ENCODE assay signal across 8 mouse cellular contexts in genomic region chr17:45642701-45643100, GRCm38 (mm10). TPM values are rescaled to one million over a fixed set of nuclear protein-coding genes. Genes with fewer than 3 reads are reported as not detected.
DNase-seq lines count a peak whose midpoint lies in the region; TF ChIP-seq lines count a peak whose summit lies in the region.

No protein-coding gene starts in this region.

- no peaks in the 10 kb centered on the region for H3K36me3 ChIP-seq in ES-E14 (ENCODE audit: control insufficient read depth, insufficient read depth, low read length, poor library complexity, severe bottlenecking)

- peaks cover 0 to 2% of the 10 kb centered on the region in 2 experiments; a peak in 1 of 4 replicates for H3K4me1 ChIP-seq in ES-E14 (ENCODE audit: control insufficient read depth in 2 of 2, insufficient read depth in 2 of 2, low read length in 2 of 2, poor library complexity in 1 of 2)

- in situ Hi-C loops in ES-E14 (cut with MboI; ENCODE audit: low sequenced_read_pairs in 2 of 2, unreplicated experiment in 2 of 2), result no loop called here

- H3K4me3 ChIP-seq in ES-E14 (ENCODE audit: insufficient read depth in 1 of 2, low read depth in 1 of 2, low read length in 2 of 2, poor library complexity in 1 of 2, severe bottlenecking in 1 of 2), result peak overlapping the region; percentile 30 to 72

- H3K9me3 ChIP-seq in ES-E14 (ENCODE audit: control insufficient read depth, insufficient read depth, low read depth, low read length), result no peaks in the 10 kb centered on the region

- peak overlapping the region; percentile 57; the same call in 1 of the 2 replicates for H3K9ac ChIP-seq in ES-E14 (ENCODE audit: insufficient read depth, low read depth, low read length, poor library complexity, severe bottlenecking)

- no peak overlapping the region for H3K27ac ChIP-seq in ES-E14 (ENCODE audit: insufficient read depth, low read depth, low read length, poor library complexity, severe bottlenecking)

- DNase-seq in 416B (ENCODE audit: low read depth) (peak; percentile 73), ES-E14 (ENCODE audit: low read depth, low spot score) (no peak)
- DNase-seq in cerebellum, adult 9-10 months, result peak; percentile 83
- peak; percentile 57 to 62 for DNase-seq in frontal cortex, postnatal 14 days (ENCODE audit: low spot score in 2 of 2)
- DNase-seq in kidney, postnatal 10 days, result peak; percentile 86
- DNase-seq in lung, adult 18-20 months, result peak; percentile 43 to 53
- DNase-seq in retina, postnatal 7 days (ENCODE audit: low read depth, low spot score), result peak; percentile 51
- DNase-seq in urinary bladder, postnatal 14 days (ENCODE audit: low spot score), result peak; percentile 71

TF ChIP-seq in ES-E14, 5 proteins besides CTCF, POLR2A, EP300 and RAD21:
- no peak for TF ChIP-seq HCFC1 (IDR thresholded peaks at IDR 0.05; ENCODE audit: borderline replicate concordance, insufficient read depth, low read length)
- no peak for TF ChIP-seq CHD2 (IDR thresholded peaks at IDR 0.05; ENCODE audit: low read depth, low read length)
- no peak for TF ChIP-seq ZC3H11A (IDR thresholded peaks at IDR 0.05; ENCODE audit: borderline replicate concordance, low read depth, low read length)
- TF ChIP-seq MAFK (IDR thresholded peaks at IDR 0.05; ENCODE audit: insufficient read depth, low read depth, low read length), result no peak
- TF ChIP-seq ZNF384 (IDR thresholded peaks at IDR 0.05; ENCODE audit: low read depth, low read length), result no peak

RNA-seq across cellular contexts. Expression of gene Capn11, which starts 16.4 kb away (rescaled TPM):
- total RNA-seq in ES-E14 (2012; rRNA removed), result 0.48 TPM in 1 of 2 replicates, not detected in the other

RNA-seq across cellular contexts. Expression of gene Mymx, which starts 40.8 kb away (rescaled TPM):
- total RNA-seq in ES-E14 (2012; rRNA removed), result 66.0 and 95.3 TPM in 2 replicates

RNA-seq across cellular contexts. Expression of gene Slc29a1, which starts 43.3 kb away (rescaled TPM):
- 321 and 677 TPM in 2 replicates for total RNA-seq in ES-E14 (2012; rRNA removed)

RNA-seq across cellular contexts. Expression of gene Mrpl14, which starts 43.4 kb away (rescaled TPM):
- 39.2 and 48.2 TPM in 2 replicates for total RNA-seq in ES-E14 (2012; rRNA removed)

RNA-seq across cellular contexts. Expression of gene Tmem63b, which starts 44.0 kb away (rescaled TPM):
- 89.1 and 139 TPM in 2 replicates for total RNA-seq in ES-E14 (2012; rRNA removed)
